Mouse (Mus musculus) forebrain, postnatal 0 days (tissue): ENCODE measurements at regions not wholly inside any gene's neighbourhood (a gene's known extent, or its start where the extent isn't known, plus 50 kb on each side); places are given as distances from the start of the nearest gene placed in this dataset.

Experiments used
- ATAC-seq: fragments of 200-750 bp; cut with Nextera tagmentation; 2 replicates; pipeline ENCODE4 v1.8.0; 2017; ENCODE audit warnings: mild to moderate bottlenecking, moderate library complexity
- DNase-seq: peaks from one replicate; pipeline ENCODE4 v3.0.0-alpha.2; 2015
- H3K27ac ChIP-seq: fragments of 300-500 bp; sonication (generic); 2 replicates; pipeline ENCODE4 v1.5.1; 2014; ENCODE audit warnings: low read depth, mild to moderate bottlenecking, antibody characterized with exemption, low read length, moderate library complexity, mixed read lengths
- H3K27me3 ChIP-seq: fragments of 300-500 bp; sonication (generic); 2 replicates; pipeline ENCODE4 v1.6.1; 2014; ENCODE audit warnings: mild to moderate bottlenecking, low read length, mixed read lengths; ENCODE audit not compliant: insufficient read depth
- H3K36me3 ChIP-seq: fragments of 300-500 bp; sonication (generic); 2 replicates; pipeline ENCODE4 v1.6.1; 2014; ENCODE audit warnings: mild to moderate bottlenecking, moderate library complexity; ENCODE audit not compliant: insufficient read depth
- H3K4me1 ChIP-seq: fragments of 300-500 bp; sonication (generic); 2 replicates; pipeline ENCODE4 v1.6.1; 2014; ENCODE audit warnings: antibody characterized with exemption; ENCODE audit not compliant: insufficient read depth
- H3K4me2 ChIP-seq: fragments of 300-500 bp; sonication (generic); 2 replicates; pipeline ENCODE4 v1.6.1; 2014; ENCODE audit warnings: low read depth, mild to moderate bottlenecking, moderate library complexity
- H3K4me3 ChIP-seq: fragments of 300-500 bp; sonication (generic); 2 replicates; pipeline ENCODE4 v1.5.1; 2014; ENCODE audit warnings: low read depth, low read length, mixed read lengths
- H3K9ac ChIP-seq: fragments of 300-500 bp; sonication (generic); 2 replicates; pipeline ENCODE4 v1.6.1; 2014; ENCODE audit warnings: mild to moderate bottlenecking
- H3K9me3 ChIP-seq: fragments of 300-500 bp; sonication (generic); 2 replicates; pipeline ENCODE4 v1.6.1; 2016; ENCODE audit warnings: low read length
- CTCF ChIP-seq: sonication (generic); IDR thresholded peaks from 2 replicates; pipeline ENCODE4 v1.5.1; 2016; ENCODE audit warnings: antibody characterized with exemption, control low read depth, low read depth
- WGBS: fragments of 180-500 bp; shearing (Covaris S2); extraction: QIAGEN DNeasy Blood & Tissue Kit; methylation state at CpG from one replicate; pipeline ENCODE4 v1.1.7; 2014; 5-methylcytosine and 5-hydroxymethylcytosine counted together

- H3K9me3 ChIP-seq = no peaks in the 10 kb centered on the region
- H3K36me3 ChIP-seq = no peaks in the 10 kb centered on the region
- H3K9ac ChIP-seq = no peak overlapping the region
- H3K4me3 ChIP-seq = no peak overlapping the region
- H3K4me1 ChIP-seq = 0 out of 2 replicates have a peak, but pooled peaks cover 3% of the 10 kb centered on the region
- H3K4me2 ChIP-seq = peak overlapping the region; percentile 15; the same call in 1 of the 2 replicates
- no peak for TF ChIP-seq CTCF
- ATAC-seq = peak; percentile 65; the same call in 1 of the 2 replicates
- no peaks in the 10 kb centered on the region for H3K27me3 ChIP-seq
- DNase-seq = peak; percentile 43
- H3K27ac ChIP-seq = no peak overlapping the region
- WGBS = 17% methylated on average over 5 of the region's 5 CpGs
Measured at GRCm38 (mm10) chr7:70103680-70104079, 262.9 kb downstream of the Nr2f2 start.

GRCm38 (mm10) chr7:70099001-70099400 is 267.5 kb downstream of the Nr2f2 start:
- Histone ChIP-seq H3K9me3 (no peaks in the 10 kb centered on the region), H3K9ac (no peak overlapping the region), H3K4me3 (no peak overlapping the region), H3K4me1 (no peaks in the 10 kb centered on the region), H3K4me2 (no peak overlapping the region), H3K36me3 (no peaks in the 10 kb centered on the region), H3K27me3 (no peaks in the 10 kb centered on the region), H3K27ac (no peak overlapping the region)
- DNase-seq = no peak
- TF ChIP-seq CTCF = no peak
- WGBS = 92% methylated on average over 1 of the region's 1 CpGs
- ATAC-seq = no peak

- 32% methylated on average over 21 of the region's 21 CpGs for WGBS
- DNase-seq (peak; percentile 26), ATAC-seq (peak; percentile 36; the same call in 1 of the 2 replicates)
- TF ChIP-seq CTCF = no peak
- Histone ChIP-seq H3K4me3 (no peak overlapping the region), H3K4me2 (peak overlapping the region; percentile 6; the same call in 1 of the 2 replicates), H3K36me3 (no peaks in the 10 kb centered on the region), H3K9ac (no peak overlapping the region), H3K27me3 (no peaks in the 10 kb centered on the region), H3K4me1 (no peaks in the 10 kb centered on the region), H3K27ac (no peak overlapping the region), H3K9me3 (0 out of 2 replicates have a peak, but pooled peaks cover 3% of the 10 kb centered on the region)
Measured at GRCm38 (mm10) chr7:70093916-70094784, 272.4 kb downstream of the Nr2f2 start.

- no peak for TF ChIP-seq CTCF
- H3K4me3 ChIP-seq = no peak overlapping the region
- no peak overlapping the region for H3K27ac ChIP-seq
- 100% methylated on average over 2 of the region's 2 CpGs for WGBS
- no peak for DNase-seq
- H3K9me3 ChIP-seq = 0 out of 2 replicates have a peak, but pooled peaks cover 3% of the 10 kb centered on the region
- no peak overlapping the region for H3K9ac ChIP-seq
- no peak overlapping the region for H3K4me2 ChIP-seq
- H3K36me3 ChIP-seq = no peaks in the 10 kb centered on the region
- H3K27me3 ChIP-seq = no peaks in the 10 kb centered on the region
- H3K4me1 ChIP-seq = no peaks in the 10 kb centered on the region
- ATAC-seq = no peak
Measured at GRCm38 (mm10) chr7:70092089-70092488, 274.4 kb downstream of the Nr2f2 start.

GRCm38 (mm10) chr7:70089121-70089520 is 277.4 kb downstream of the Nr2f2 start:
- Histone ChIP-seq H3K9me3 (0 out of 2 replicates have a peak, but pooled peaks cover 3% of the 10 kb centered on the region), H3K36me3 (no peaks in the 10 kb centered on the region), H3K4me3 (no peak overlapping the region), H3K9ac (no peak overlapping the region), H3K27me3 (no peaks in the 10 kb centered on the region), H3K27ac (no peak overlapping the region), H3K4me1 (no peaks in the 10 kb centered on the region), H3K4me2 (no peak overlapping the region)
- DNase-seq = no peak
- ATAC-seq = no peak
- TF ChIP-seq CTCF = no peak
- 6% methylated on average over 5 of the region's 5 CpGs for WGBS

GRCm38 (mm10) chr7:70069662-70070061 is 296.9 kb downstream of the Nr2f2 start:
- no peak overlapping the region for H3K27ac ChIP-seq
- ATAC-seq (no peak), DNase-seq (peak; percentile 31)
- no peak overlapping the region for H3K9ac ChIP-seq
- H3K36me3 ChIP-seq = no peaks in the 10 kb centered on the region
- no peaks in the 10 kb centered on the region for H3K9me3 ChIP-seq
- TF ChIP-seq CTCF = no peak
- WGBS = 25% methylated on average over 1 of the region's 1 CpGs
- H3K27me3 ChIP-seq = no peaks in the 10 kb centered on the region
- 0 out of 2 replicates have a peak, but pooled peaks cover 8% of the 10 kb centered on the region for H3K4me1 ChIP-seq
- H3K4me2 ChIP-seq = no peak overlapping the region
- no peak overlapping the region for H3K4me3 ChIP-seq
